Mouse (Mus musculus): ENCODE data around the gene Ddx6.
"Not testable (repeated sequence)": the region's sequence is repeated elsewhere in the genome, so short reads cannot be mapped to it uniquely, and the experiment has no call there.

Gene Ddx6
- long read RNA-seq, experiment 1, full-length matches to known transcripts, result 9 of 23 reads
- long read RNA-seq, experiment 1, partial matches to known transcripts, result 6 of 23 reads
- long read RNA-seq, experiment 1, other reads (novel, unspliced or antisense), result 8 of 23 reads
- long read RNA-seq, experiment 2, full-length matches to known transcripts, result 19 of 49 reads
- long read RNA-seq, experiment 2, partial matches to known transcripts, result 4 of 49 reads
- long read RNA-seq, experiment 2, other reads (novel, unspliced or antisense), result 26 of 49 reads

DNA sequence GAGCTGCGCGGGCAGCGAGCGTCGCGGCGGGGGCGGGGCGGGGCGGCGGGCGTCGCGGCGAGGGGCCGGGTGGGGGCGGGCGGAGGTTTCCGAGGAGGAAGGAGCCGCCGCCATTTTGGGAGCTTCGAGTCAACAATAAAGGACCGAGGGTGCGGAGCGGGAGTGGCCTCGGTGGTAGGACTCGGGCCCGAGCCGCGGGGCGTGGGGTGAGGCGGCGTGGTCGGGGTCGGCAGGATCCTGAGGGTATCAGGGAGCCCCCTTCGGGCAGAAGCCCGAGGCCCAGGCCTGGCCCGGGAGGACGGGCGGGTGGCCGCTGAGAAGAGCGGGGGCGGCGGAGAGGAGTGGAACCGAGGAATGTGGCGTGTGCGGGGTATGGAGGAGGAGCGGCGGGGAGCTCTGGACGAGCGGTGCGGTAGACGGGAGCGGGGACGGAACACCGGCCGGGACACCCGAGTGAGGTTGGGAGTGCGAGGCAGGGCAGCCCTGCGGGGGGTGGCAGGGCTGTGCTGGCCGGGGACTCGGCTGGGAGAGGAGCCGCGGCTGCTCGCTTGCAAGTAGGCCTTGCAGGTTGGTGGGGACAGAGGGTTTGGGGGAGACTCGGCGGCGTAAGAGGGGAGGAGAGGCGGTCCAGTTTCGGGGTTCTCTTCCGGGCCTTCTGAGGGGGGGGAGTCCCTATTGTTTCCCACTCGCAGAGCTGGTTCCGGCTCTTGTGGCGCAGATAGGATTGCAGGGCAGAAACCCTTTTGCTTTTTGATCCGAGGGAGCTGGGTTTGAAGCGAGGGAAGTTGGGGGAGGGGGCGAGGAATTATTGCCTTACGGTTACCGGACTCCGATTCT is at the start of gene Ddx6:
Ddx6 (plus strand) TSS at position 114 of the 837 bp plus-strand sequence.
- intact Hi-C loops (cut with DNase I), result loop anchor here (10.0 kb wide), 1 partner anchor 120 kb away; the partner anchor contains the start of gene Bcl9l

DNA sequence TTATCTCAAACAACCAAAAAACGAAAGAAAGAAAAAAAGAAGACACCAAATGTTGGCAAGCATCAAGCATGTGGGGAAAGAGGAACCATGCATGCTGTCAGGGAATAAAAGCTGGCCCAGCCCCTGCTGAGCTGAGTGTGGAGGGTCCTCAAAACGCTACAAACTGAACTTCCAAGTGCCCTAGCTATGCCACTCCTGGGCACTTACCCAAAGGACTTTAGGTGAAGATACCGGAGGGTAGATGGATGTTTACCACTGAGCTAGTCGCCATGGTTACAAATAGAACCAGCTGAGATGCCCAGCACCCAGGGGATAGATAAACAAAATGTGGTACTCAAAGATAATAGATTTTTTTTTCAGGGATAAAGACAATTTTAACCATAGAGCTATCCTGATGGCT is 43.1 kb upstream of the Ddx6 start, which contains the start of gene Cxcr5:
Cxcr5 (minus strand) TSS at position 281 of the 400 bp plus-strand sequence.
- intact Hi-C loops (cut with DNase I), result no loop called here

DNA sequence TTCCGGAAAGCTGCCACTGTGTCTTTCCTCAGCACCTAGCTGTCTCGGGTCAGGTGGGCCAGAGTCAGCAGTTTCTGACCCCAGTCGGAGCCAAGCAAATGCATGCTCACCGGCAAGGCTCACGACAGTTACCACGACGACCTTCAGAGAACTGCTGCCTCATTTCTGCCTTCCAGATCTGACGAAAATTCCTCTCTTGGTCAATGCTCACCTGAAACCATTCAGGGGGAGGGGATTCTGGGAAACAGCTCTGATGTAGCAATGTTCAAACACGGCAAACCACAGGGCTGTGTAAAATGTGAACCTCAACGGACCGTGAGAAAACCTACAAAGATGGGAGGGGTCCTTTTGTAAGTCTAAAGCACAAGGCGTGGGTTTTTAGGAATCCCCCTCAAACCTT is 41.8 kb upstream of the Ddx6 start:
- intact Hi-C loops (cut with DNase I), result no loop called here

DNA sequence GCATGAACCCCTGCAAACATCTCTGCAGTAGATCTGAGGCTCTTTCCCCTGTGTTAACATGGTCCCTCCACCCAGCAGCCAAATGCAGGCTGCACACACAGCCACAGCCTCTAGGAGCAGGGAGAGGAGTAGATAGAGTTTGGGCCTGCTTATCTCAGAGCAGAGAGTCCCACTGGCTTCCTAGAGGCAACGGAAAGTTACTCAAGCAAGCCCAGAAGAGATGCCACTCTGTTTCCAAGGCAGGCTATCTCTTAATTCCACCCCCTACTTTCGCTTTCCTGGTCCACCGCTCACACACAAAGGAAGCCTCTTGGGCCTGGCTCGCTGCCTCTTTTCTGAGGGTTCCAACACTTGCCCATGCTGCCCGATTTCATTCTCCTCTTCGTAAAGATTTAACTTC is 39.3 kb upstream of the Ddx6 start:
- intact Hi-C loops (cut with DNase I), result no loop called here

DNA sequence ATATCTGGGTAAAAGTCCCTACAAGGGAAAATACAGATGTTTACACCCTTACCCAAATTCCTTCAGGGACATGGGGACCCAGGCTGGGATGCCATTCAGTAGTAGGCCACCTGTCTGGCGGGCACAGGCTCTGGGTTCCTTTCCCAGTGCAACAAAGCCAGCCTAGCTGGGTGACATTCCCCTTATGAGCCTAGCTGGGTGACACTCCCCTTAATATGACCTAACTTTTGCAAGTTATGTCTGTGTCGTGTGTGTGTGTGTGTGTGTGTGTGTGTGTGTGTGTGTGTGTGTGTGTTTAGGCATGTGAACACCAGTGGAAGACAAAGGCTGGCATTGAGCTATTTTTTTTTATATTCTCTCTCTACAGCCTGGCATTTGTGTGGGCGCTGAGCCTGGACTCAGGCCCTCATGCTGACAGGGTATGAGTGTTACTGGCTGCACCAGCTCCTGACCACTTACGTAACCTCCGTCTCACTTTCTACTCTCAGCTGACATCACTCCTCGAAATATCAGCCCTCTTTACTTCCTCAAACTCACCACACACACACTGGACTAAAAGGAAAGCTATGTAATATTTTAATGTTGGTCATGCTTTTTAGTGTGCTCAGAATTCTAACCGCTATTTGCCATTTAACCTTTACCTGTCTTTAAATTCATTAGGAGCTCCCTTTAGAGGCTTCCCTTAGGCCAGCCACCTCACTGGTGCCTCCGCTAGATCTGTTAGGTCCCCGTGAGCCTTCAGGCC is 37.2 kb upstream of the Ddx6 start:
- intact Hi-C loops (cut with DNase I), result no loop called here

DNA sequence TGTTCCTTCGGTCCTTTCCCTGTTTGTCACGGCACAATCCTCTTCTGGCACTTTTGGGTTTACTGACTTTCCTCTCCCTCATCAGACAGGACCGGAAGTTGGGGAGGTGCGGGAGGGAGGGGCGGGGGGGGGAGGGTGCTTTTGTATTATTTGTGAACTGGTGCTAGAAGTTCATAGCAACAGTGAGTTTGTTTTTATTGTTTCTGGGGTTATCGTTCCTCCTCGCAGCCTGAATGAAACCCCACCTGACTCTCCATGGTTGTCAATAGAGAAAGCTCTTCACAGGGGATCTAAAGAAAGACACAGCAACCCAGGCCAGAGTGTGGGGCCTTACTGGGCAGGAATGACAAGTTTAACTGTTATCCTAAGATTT is 36.6 kb upstream of the Ddx6 start:
- intact Hi-C loops (cut with DNase I), result no loop called here

DNA sequence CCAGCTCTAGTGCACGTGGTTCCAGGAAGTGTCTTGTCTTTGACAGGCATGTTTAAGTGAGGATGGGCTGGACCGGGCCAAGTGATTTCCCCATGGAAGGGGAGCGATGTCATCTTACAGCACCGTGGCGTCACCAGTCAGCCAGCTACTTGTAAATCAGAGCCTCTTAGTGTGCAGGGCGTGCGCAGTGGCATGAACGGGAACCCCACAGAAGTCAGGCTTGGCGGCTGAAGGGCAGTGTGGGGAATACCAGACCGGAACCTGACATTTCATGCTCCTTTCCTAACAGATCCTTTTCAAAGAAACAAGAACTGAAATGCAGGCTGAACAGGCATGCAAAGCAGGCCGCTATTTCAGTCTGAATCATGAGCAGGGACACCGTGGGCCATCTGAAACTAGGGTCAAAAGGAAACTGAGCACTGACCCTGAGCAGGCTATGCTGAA is 33.7 kb upstream of the Ddx6 start:
- intact Hi-C loops (cut with DNase I), result no loop called here

DNA sequence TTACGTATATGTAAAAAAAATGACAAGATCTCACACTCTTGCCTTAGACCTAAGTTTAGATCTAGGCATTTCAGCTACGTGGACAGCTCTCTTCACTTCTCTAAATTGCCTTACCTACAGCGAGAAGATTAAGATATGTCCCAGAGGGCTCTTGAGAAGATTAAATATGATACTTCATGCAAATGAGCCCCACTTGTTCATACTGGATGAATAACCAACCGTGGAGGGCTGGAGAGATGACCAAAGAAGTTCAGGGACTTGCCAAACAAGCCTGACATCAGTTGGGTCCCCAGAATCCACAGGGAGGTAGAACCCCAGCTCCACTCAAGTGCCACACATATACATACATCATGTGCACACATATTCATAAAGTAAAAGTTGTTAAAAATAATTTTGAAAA is 31.4 kb upstream of the Ddx6 start:
- intact Hi-C loops (cut with DNase I), result no loop called here

DNA sequence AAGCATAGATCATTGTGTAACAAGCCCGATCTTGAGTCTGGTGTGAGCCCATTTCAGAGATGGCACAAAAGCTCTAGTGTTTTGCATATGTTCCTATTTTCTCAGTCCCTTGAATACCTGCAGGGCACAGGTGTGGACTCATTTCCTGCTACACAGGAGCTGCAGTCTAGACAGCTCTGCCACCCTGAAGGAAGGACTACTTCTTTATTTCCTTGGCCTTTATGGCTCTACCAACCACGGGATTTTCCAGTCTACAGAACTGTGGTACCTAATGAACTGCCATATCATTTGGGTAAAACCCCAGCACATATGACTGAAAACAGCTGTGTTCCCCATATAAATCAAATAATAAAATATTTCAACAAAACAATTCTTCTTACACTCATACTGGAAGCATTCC is 29.6 kb upstream of the Ddx6 start:
- intact Hi-C loops (cut with DNase I), result no loop called here

DNA sequence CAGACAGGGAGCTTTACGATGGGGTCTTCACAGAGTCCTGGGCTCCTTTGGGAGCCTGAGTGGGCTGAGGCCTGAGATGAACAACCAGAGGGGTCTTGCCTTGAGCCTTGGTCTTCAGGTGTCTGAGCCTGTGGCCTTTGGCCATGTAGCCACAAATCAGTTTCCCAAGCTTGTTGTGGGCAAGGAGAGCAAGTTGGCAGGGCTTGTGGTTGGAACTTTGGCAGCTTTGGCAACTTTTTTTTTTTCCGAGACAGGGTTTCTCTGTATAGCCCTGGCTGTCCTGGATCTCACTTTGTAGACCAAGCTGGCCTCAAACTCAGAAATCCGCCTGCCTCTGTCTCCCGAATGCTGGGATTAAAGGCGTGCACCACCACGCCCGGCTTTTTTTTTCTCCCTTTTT is 28.6 kb upstream of the Ddx6 start:
- intact Hi-C loops (cut with DNase I), result not testable (repeated sequence)

DNA sequence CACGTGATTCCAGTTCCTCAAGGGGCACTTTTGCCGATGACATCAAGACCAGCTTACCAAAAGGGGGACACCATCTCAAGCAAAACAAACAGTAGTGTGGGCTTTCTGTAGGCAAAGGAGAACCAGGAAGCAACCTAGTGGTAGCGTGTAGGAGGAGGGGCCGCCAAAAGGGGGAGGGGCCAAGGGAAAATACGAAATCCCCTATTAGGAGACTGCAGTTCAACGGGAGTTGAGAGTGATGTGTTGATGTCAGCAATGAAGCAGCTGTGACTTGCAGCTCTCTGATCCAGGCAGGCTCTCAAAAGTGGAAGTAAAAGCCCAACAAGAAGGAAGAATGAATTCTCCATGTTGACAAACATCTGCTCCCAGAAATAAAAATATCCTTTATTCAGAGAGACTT is 25.3 kb upstream of the Ddx6 start:
- intact Hi-C loops (cut with DNase I), result no loop called here

DNA sequence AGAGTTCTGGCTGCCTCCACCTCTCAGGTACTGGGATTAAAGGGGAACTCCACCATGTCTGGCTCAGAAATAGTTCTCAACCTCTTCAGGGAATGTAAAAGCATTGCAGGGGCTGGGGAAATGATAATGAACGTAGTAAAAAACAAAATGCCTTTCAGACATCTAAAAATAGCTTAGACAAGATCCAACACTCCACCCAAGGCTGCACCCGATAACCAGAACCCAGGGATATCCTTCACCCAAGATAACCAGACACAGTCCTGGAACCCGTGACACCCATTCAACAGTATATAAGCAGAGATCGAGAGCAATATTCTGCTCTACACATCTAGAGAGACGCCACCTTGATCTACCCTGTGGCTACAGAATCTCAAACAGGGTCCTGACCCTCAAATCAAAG is 24.6 kb upstream of the Ddx6 start:
- intact Hi-C loops (cut with DNase I), result no loop called here

DNA sequence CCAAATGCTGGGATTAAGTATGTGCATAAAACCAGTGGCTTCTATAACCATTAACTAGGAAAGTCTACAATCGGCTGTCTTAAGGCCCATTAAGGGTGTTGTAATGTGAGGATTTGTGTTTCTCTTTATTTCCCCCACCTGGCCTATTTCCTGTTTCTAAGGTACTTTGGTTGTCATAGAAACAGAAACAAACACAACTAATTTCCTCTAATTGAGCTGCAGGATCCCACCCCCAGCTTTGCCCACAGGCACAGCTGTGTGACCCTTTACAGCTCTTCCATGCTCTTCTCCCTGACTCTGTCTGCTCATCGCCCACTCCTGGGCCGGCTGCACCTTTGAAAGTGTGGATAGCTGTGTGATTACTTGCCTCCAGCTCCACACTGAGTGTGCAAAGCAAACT is 23.3 kb upstream of the Ddx6 start:
- intact Hi-C loops (cut with DNase I), result no loop called here

DNA sequence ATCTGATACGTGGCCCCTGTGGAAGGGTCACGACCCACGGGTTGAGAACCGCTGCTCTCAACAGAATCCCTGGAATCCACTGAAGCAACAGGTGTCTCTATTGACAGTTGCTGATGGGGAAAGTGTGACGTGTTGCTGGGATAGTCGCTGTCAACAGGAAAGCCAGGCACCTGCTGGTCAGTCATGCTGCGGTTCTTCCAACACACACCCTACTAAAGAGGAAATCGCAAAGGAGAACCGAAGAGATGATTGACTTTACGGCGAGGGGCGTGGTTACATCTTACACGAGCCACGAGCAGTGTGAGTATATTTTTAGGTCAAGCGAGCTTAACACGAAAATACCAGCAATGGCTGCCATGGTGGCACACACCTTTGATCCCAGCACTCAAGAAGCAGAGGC is 22.3 kb upstream of the Ddx6 start:
- intact Hi-C loops (cut with DNase I), result no loop called here

DNA sequence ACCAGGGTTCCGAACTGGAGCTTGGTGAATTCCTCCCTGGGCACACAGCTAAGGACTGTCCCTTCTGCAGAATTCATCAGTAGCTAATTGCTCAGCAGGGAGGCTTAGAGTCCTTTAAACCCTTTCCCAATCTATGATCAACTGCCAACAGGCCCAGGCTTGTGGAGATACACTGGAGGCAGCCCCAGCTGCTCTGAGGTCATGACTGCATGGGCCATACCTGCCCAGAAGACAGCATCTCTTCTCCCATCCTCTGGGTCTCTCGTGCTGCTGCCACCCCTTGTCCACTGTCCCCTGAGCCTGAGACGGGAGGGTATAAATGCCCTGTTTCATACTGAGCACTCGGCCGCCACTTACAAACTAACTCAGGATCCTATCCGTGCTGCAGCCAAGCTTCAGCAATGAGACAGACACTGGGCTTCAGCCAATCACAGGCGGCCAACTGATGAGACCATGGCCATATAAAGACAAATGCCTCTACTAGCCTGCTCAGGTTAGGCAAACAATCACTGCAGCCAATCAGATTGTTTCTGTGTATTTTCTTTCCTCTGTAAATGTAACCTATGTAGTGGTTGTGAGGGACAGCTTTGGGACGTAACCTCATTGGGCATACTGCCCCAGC is 17.9 kb upstream of the Ddx6 start:
- intact Hi-C loops (cut with DNase I), result no loop called here

DNA sequence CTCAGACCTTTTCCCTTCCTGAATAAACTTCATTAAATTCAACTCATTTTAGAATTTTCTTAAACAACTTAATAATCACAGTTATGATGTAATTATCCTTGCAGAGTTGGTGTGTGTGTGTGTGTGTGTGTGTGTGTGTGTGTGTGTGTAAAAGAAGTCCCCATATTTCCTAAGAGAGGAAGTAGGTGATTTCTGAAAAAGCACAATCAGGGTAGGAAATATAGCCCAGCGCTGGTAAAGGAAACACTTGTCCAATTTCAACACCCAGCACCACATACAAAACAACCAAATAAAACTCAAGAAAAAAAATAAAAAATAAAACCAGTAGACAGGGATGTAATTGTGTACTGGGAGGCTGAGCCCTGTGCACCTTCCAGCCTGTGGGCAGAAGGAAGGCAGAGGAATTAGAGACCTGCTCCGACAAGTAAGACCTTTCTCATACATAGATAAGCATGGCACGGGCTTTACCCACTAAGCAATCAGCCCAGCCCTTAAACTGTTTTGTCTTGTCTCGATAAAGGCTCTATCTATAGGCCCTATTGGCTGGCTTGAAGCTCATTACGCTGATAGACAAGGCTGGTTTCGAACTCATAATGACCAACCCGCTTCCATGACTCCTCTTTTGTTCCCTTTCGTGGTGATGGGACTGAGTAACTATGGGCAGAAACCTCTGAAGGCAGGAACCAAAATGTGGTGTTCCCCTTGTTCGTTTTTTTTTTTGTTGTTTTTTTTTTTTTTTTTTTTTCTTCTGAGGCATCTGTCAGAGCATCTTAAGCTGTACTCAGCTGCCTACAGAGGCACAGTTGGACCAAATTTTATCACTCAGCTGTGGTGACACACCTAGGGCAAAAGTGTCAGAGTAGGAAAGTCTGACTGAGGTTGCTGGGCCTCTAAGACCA is 17.2 kb upstream of the Ddx6 start:
- intact Hi-C loops (cut with DNase I), result no loop called here

DNA sequence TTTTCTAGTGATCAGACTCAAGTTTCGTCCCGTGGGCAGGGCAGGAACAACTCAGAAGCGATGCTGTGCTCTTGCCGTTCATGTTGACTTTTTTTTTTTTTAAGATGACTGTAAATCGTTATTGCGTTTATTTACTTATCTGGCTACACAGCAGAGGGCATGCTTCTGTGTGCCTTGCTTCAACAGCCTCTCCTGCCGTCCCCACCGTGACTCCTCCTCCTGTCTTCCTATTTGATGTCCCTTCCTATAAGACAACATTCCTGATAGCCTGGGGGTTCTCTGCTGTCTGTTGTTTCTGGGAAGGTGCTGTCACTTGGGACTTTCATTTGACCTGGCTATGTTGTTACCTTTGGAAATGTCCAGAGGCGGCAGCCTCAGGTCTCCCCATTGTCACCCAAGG is 16.1 kb upstream of the Ddx6 start:
- intact Hi-C loops (cut with DNase I), result no loop called here

DNA sequence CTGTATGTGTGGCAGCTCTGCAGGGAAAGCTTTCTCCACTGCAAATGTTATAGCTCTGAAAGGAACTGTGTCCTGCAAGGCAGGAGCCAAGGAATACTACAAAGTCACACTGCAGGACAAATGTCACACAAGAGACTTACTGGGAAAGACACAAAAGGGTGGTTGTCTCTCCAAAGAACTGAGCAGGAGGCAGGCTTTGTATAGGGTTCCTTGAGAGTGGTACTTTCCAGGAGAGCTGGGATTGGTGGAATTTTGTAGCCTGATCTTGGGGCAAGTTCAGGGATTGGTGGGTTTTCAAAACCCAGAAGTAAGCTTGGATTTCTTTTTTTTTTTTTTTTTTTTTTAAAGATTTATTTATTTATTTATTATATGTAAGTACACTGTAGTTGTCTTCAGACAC is 15.6 kb upstream of the Ddx6 start:
- intact Hi-C loops (cut with DNase I), result no loop called here

DNA sequence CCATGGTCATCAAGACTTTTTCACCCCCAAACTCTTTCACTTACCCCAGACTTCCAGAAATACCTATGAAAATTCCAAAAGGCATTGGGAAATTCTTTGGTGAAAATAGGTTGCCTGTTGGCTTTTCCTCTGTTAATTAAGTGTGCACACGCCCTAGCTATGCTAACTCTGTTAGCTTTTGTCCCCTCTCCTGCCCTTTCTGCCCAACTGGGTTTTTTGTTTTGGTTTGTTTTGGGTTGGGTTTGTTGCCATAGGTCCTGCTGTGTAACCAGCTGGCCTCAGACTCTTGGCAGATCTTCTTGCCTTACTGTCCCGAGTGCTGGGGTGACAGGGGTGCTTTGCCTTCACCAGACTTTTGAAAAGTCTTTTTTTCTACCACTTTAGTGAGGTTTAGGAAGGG is 13.7 kb upstream of the Ddx6 start:
- intact Hi-C loops (cut with DNase I), result loop anchor here (5.0 kb wide), 1 partner anchor 74 kb away; no protein-coding TSS in a partner anchor

DNA sequence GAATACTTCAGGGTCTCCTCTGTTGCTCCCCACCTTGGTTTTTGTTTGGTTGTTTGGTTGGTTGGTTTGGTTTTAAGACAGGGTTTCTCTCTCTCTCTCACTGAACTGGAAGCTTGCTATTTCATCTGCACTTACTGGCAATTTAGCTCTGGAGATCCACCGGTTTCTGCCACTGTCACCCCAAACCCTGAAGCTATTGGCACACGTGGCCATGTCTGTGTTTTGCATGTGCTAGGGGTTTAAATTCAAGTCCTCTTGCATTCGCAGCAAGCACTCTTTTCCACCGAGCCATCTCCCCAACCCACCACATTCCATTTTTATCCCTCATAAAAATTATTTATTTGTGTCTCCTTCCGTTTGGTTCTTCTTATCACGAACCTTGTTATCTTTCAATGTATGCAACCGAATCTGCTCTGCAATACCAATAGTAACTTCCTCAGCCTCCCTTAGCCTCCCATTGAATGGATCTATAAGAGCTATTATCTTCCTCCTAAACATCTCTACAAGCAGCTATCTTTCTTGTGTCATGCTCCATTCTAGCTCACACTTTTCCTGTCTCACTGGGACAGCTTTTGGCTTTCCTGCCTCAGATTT is 13.0 kb upstream of the Ddx6 start:
- intact Hi-C loops (cut with DNase I), result loop anchor here (5.0 kb wide), 1 partner anchor 74 kb away; no protein-coding TSS in a partner anchor

All from adrenal gland (tissue).